Mouse (Mus musculus): Measurements from ENCODE around the gene Txnip.
"Not testable (repeated sequence)": the region's sequence is repeated elsewhere in the genome, so short reads cannot be mapped to it uniquely, and the experiment has no call there.

Txnip gene

GRCm38 (mm10) chr3:96593790-96594560, 36.2 kb downstream of the Txnip start, which contains the start of gene Polr3gl:
Polr3gl (minus strand) TSS chr3:96594181.
- peak; percentile 89 to 91 for DNase-seq (ENCODE audit: low spot score in 2 of 2)

GRCm38 (mm10) chr3:96594851-96595250, 37.1 kb downstream of the Txnip start:
- no peak for DNase-seq (ENCODE audit: low spot score in 2 of 2)

GRCm38 (mm10) chr3:96595661-96596060, 37.9 kb downstream of the Txnip start:
- DNase-seq (ENCODE audit: low spot score in 2 of 2): no peak

GRCm38 (mm10) chr3:96596228-96596707, 38.5 kb downstream of the Txnip start, which contains the start of gene Ankrd34a:
Ankrd34a (plus strand) TSS chr3:96596636.
- no peak for DNase-seq (ENCODE audit: low spot score in 2 of 2)

- DNase-seq (ENCODE audit: low spot score in 2 of 2): no peak
Measured at GRCm38 (mm10) chr3:96596855-96597254, 39.1 kb downstream of the Txnip start.

GRCm38 (mm10) chr3:96597435-96597891, 39.7 kb downstream of the Txnip start:
- no peak for DNase-seq (ENCODE audit: low spot score in 2 of 2)

GRCm38 (mm10) chr3:96598156-96599068, 40.7 kb downstream of the Txnip start:
- peak in 1 of 2 experiments; percentile 45 for DNase-seq (ENCODE audit: low spot score in 2 of 2)

GRCm38 (mm10) chr3:96599069-96599393, 41.3 kb downstream of the Txnip start:
- DNase-seq (ENCODE audit: low spot score in 2 of 2): no peak

- no peak for DNase-seq (ENCODE audit: low spot score in 2 of 2)
Measured at GRCm38 (mm10) chr3:96599411-96599810, 41.7 kb downstream of the Txnip start.

- DNase-seq (ENCODE audit: low spot score in 2 of 2): peak; percentile 72 to 89
Measured at GRCm38 (mm10) chr3:96600639-96601250, 43.0 kb downstream of the Txnip start, which contains the start of gene Lix1l. Lix1l (plus strand) TSS chr3:96601149.

GRCm38 (mm10) chr3:96601251-96601787, 43.6 kb downstream of the Txnip start:
- peak; percentile 45 to 65 for DNase-seq (ENCODE audit: low spot score in 2 of 2)

- DNase-seq (ENCODE audit: low spot score in 2 of 2): no peak
Measured at GRCm38 (mm10) chr3:96601941-96602703, 44.4 kb downstream of the Txnip start.

- DNase-seq (ENCODE audit: low spot score in 2 of 2): no peak
Measured at GRCm38 (mm10) chr3:96602704-96603084, 44.9 kb downstream of the Txnip start.

GRCm38 (mm10) chr3:96603311-96603710, 45.6 kb downstream of the Txnip start:
- no peak for DNase-seq (ENCODE audit: low spot score in 2 of 2)

- not testable (repeated sequence) for DNase-seq (ENCODE audit: low spot score in 2 of 2)
Measured at GRCm38 (mm10) chr3:96606007-96606406, 48.2 kb downstream of the Txnip start.

GRCm38 (mm10) chr3:96606618-96607017, 48.9 kb downstream of the Txnip start:
- DNase-seq (ENCODE audit: low spot score in 2 of 2): no peak
